Mouse (Mus musculus) bone marrow macrophage, adult 2 months (primary cell): Measurements from ENCODE around the gene Arfgef3.

ENCODE experiments used
- CTCF ChIP-seq: IDR thresholded peaks from 2 replicates; pipeline ENCODE4 v1.5.1; 2012; ENCODE audit warnings: low read depth, mild to moderate bottlenecking, low read length, moderate library complexity
- POLR2A ChIP-seq: IDR thresholded peaks from 2 replicates; pipeline ENCODE4 v1.6.1; 2012; ENCODE audit warnings: mild to moderate bottlenecking, low read depth, low read length, borderline replicate concordance

GRCm38 (mm10) chr10:18790063-18790462 is 46.3 kb upstream of the Arfgef3 start:
- no peak for TF ChIP-seq POLR2A
- no peak for TF ChIP-seq CTCF
